Mouse (Mus musculus) left cerebral cortex, adult 18-20 months (tissue): Measurements from ENCODE around the gene Cep350. TPM values are rescaled to one million over a fixed set of nuclear protein-coding genes. Genes with fewer than 3 reads are reported as not detected.

ENCODE experiments used
- DNase-seq, 2 experiments: peaks; one replicate each; pipeline ENCODE4 v3.0.0; 2021 to 2022; ENCODE audit warnings: low spot score in 2 of 2, mixed read lengths in 1 of 2
- total RNA-seq, 2 experiments: library from RNA; stranded (reverse); gene quantifications; 2 replicates each; pipeline ENCODE4 v1.2.3; 2021

The Cep350 gene
- total RNA-seq, 2 experiments from 2014 or later, result 47.9 to 53.9 TPM

DNA sequence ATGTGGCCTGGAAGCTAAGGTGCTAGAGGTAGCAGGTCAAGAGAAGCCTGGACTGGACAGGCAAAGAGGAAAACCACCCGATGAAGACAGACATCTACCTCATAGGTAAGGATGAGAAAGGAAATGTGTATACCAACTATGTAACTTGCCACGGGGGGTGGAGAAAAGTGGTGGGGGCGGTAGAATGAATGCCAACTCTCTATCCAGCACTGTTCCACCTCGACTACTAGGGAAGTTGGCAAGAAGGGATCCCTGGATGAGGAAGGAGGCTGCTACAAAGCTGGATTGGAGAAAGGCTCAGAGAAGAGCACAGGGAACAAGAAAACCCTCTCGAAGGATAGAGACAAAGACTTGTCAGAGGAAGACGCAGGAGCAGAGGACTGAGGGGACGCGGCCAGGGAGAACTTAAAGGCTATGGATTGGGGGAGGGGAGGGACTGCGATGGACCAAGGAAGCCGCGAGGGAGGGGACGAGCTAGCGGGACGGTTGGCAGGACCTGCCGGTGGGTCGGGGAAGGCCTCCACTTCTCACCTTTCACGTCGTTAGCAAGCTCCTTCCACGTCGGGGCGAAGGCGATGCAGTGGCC, 161.0 kb downstream of the Cep350 start:
- DNase-seq, result no peak

DNA sequence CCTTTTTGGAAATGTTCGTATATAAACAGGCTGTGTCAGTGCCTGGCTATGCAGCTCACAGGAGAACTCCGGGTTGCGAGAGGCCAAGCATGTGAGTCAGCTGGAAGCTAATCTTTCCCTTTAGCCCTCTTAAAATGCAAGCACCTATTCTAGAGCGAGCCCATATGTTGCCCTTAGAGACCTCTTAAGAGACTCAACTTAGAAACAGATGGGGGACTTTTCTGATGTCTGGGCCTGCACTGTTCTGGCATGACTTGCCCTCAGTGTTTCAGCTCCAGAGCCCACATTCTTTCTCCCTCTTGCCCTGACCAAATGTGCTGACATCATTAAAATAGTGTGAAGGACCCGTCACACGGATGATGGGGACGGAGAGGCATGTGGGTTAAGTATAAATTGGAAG, 162.4 kb downstream of the Cep350 start:
- DNase-seq, result no peak

DNA sequence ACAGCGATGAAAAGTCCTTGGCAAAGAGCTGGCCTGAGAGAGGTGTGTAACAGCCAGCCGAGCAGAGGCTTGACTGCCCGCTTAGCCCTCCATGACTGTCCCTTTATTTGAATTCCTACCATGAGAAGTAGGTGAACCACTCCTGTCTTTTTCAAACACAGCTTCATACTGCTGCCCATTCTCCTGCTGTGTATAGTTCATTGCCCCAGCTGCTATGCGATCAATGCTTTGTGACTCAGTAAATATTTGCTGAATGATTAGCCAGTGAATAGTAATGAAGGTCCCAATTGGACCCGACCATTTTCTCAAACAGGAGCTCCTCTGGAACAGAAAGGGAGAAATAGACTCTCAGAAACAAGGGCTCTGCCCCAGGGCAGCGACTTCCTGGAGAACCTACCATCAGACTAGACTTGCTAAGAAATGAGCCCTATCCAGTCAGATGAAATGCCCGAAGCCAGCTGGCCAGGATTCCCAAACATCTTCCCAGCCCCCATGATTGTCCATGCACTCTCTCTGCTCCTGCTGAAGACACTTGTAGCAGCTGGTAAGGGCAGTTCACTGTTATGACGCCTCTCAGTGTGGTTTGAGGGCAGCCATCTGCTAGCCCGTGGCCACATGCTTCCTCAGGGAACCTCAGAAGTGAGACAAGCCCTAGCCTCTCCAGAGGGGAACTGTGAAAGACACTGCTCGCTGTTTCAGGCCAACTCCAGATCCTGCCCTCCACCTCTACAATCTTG, 163.2 kb downstream of the Cep350 start:
- DNase-seq, result no peak

DNA sequence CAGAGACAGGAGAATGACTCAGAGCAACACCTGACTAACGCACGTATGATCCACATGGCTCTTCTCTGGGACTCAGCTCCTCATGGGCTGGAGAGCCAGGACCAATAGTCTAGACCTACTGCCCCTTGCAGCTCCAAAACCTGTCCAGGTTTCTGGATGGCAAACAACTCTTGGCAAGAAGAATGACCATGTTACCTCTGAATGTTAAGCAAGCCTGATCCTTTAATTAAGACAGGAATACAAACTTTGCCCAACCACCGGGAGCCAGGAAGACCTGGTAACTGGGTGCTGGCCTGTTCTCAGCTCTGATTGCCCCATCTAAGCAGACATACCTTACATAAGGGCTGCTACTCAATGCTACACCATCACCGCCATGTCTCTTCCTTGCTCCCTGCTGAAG, 164.8 kb downstream of the Cep350 start:
- DNase-seq, result no peak

DNA sequence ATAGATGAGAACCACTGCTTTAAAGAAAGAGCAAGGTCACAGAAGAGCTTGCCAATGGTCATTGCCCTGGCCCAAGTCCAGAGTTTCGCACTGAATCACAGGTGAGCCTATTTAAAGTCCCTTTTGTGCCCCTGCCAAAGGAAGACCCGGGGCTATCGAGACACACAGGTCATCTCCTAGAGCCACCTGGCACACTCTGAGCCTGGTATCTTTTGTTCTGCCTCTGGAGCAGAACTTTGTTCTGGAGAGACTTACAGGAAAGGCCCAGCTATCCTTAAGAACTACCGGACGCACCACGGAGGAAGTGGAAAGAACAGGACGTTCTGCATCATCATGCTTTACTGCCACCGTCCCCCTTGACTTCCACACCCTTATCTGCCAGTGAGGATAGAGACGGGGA, 167.4 kb downstream of the Cep350 start:
- DNase-seq, result no peak

DNA sequence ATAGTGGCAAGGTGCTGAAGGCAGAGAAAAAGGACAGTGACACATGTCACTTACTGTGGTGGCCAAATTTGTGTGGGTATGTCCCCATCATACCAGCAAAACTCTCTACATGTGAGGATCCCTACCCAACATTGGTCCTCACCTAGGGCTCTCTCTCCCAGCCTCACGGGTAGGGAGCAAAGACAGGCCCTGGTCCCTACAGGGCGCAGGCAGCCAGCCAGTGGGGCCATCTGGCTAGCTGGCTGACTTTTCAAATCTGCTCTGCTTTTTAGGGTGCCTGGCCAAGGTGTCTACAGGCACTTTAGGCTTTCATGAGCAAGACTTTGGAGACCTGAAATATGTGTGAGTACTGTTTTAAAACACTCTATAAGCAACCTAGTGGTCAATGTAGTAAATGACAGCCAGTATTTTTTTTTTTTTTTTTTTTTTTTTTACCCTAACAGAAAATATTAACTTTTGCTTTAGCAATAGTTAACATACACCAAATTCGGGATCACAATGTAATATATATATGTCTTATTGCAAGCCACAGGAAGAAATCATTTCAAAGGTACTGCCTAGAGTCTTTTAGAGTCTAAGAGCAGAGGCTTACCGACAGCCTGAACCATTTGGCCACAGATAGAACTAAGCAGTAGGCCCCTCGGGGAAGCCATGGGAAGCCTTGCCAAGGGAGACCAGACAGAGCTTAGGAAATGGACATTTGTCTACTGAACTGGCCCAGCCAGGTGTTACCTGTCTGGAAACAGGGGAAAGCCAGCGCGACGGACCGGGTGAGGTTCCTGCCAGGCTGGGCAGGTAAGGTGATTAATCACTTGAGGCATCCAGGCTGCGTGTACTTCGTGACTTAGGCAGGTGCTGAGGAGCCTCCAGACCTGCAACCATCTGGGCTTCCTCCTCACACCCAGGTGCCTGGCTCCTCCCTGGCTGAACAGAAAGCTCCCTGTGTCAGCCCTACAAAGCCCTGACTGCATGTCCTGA, 171.8 kb downstream of the Cep350 start:
- no peak for DNase-seq

DNA sequence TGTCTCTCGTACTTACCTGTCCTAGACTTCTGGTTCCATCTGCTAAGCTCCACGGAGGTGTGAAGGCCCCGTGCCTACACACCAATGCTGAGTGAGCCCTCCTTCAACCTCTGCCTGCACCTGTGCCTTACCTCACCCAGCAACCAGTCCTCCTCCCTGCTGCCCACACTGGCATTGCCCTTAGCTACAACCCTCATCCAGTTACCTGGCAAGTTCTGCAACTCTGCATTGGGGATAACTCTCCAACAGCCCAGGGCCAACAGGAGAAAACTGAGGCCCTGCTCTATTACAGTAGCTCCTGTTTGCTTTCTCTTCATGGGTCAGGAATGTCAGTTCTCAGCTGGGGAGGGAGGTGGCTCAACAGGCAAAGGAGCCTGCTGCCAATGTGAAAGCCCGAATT, 175.1 kb downstream of the Cep350 start:
- DNase-seq, result no peak

DNA sequence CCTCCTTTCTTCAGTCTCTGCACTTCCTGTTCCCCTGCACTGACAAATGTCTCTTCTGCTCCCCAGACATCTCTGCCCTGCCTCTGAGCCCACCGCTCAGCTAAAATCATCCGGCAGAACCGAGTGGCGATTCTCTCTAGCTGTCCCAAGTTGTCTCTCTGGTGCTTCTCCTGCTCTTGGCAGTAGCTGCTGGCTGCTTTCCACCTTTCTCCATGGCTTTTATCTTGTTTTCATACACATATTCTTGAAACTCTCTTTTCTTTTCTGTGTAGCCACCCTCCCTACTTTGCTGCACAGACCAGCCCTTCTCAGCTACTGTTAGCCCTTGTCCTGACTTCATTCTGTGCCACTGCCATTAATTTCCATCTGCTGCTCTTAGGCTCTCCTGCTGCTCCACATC, 175.6 kb downstream of the Cep350 start:
- DNase-seq, result no peak

DNA sequence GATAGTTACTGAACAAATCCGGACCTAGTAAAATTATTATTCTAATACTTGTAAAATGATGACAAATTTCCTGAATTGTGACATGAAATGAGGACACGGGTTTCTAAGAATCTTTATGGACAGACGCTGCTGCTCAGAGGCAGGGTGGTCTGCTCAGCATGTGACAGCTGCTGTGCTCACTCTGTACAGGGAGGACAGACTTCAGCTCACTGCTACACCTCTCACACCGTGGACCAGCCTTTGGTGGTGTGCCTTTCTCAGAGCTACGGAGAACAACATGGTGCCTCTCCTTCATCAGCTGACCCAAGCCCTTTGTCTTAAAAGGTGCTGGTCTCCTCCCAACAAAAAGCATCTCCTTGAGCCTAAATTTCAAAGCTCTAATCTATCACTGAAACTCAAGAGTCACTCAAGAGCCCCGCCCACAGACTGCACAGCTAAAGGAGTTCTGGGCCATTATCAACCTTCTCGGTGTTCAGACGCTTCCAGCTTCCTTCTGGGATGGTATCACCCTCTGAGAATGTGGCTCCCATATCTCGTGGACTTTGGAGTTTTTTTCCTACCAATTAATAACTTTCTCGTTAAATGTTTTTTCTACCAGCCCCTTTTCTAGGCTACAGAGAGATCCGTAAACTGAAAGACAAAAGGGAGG, 176.2 kb downstream of the Cep350 start:
- no peak for DNase-seq

DNA sequence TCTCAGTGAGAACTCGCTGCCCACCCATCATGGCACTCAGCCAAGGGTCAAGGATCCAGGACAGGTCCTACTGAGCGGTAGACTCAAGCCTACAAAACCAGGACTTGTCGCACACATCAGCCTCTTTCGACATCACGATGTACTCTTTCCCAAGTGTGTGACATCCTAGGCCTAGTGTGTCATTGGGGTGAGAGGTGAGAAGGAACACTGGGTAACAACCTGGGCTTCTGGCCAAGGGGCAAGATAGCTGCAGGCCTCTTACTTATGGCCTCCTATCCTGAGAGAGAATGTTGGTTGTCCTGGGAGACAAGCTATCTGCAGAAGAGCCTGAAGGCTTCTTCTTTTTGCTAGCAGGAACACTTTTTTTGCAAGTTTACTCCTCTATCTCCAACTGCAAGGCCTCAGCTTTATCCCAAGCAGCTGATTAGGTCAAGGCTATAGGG, 177.2 kb downstream of the Cep350 start:
- no peak for DNase-seq

Other genes starting within 250 kb of the Cep350 start
- not detected for gene Lhx4, start 221.6 kb downstream of the Cep350 start, total RNA-seq
- gene Qsox1, start 160.4 kb downstream of the Cep350 start, total RNA-seq, result 10 to 100 TPM; 28.0 to 30.3 TPM
- 10 to 100 TPM; 44.4 to 44.6 TPM for gene Tor1aip2, start 62.1 kb upstream of the Cep350 start, total RNA-seq
- 10 to 100 TPM; 25.2 to 32.5 TPM for gene Tor1aip1, start 63.2 kb upstream of the Cep350 start, total RNA-seq
- 1 to 10 TPM; 5.7 to 7.7 TPM for gene Fam163a, start 231.8 kb upstream of the Cep350 start, total RNA-seq